Mouse (Mus musculus) midbrain, embryonic 10.5 days (tissue): ENCODE measurements around the gene Mafk. TPM values are rescaled to one million over a fixed set of nuclear protein-coding genes. Genes with fewer than 3 reads are reported as not detected.
A peak's percentile ranks its signal among the peaks of the same experiment; 100 is the strongest.

Experiments used
- DNase-seq: peaks from one replicate; pipeline ENCODE4 v3.0.0-alpha.2; 2017; ENCODE audit warnings: low spot score
- H3K27ac ChIP-seq: fragments of 300-500 bp; sonication (generic); replicated peaks from 2 replicates; pipeline ENCODE4 v1.5.1; 2016; ENCODE audit warnings: mild to moderate bottlenecking
- H3K27me3 ChIP-seq: fragments of 300-500 bp; sonication (generic); 2 replicates; pipeline ENCODE4 v1.6.1; 2016; ENCODE audit warnings: low read depth, mild to moderate bottlenecking; ENCODE audit not compliant: poor library complexity, severe bottlenecking
- H3K36me3 ChIP-seq: fragments of 300-500 bp; sonication (generic); 2 replicates; pipeline ENCODE4 v1.6.1; 2016; ENCODE audit warnings: mild to moderate bottlenecking, moderate library complexity
- H3K4me1 ChIP-seq: fragments of 300-500 bp; sonication (generic); 2 replicates; pipeline ENCODE4 v1.6.1; 2016
- H3K4me3 ChIP-seq: fragments of 300-500 bp; sonication (generic); 2 replicates; pipeline ENCODE4 v1.5.1; 2016; ENCODE audit warnings: mild to moderate bottlenecking, moderate library complexity
- H3K9me3 ChIP-seq: fragments of 300-500 bp; sonication (generic); replicated peaks from 2 replicates; pipeline ENCODE4 v1.6.1; 2016; ENCODE audit warnings: mild to moderate bottlenecking
- WGBS: fragments of 180-500 bp; shearing (Covaris S2); methylation state at CpG from one replicate; pipeline ENCODE4 v1.1.7; 2016; 5-methylcytosine and 5-hydroxymethylcytosine counted together
- polyA plus RNA-seq: library from polyadenylated mRNA; unstranded; fragments of >200 nt; fragmentation: Nextera tagmentation; extraction: Ambion mirVana; gene quantifications from 2 replicates; pipeline ENCODE4 v1.2.1, GENCODE M21; 2016

Gene Mafk
- polyA plus RNA-seq, 1 experiment from 2014 or later = 9.7 TPM

GRCm38 (mm10) chr5:139799041-139799440 lies 7.7 kb downstream of the Mafk start:
- Histone ChIP-seq H3K4me1 (peaks cover 71% of the 10 kb centered on the region), H3K27ac (peak overlapping the region; percentile 88), H3K4me3 (no peak overlapping the region), H3K27me3 (peaks cover 17% of the 10 kb centered on the region), H3K36me3 (peaks cover 29% of the 10 kb centered on the region), H3K9me3 (no peaks in the 10 kb centered on the region)
- no peak for DNase-seq
- 92% methylated on average over 9 of the region's 9 CpGs for WGBS

GRCm38 (mm10) chr5:139799801-139800590 lies 8.7 kb downstream of the Mafk start:
- no peak for DNase-seq
- Histone ChIP-seq H3K36me3 (peaks cover 29% of the 10 kb centered on the region), H3K4me1 (peaks cover 70% of the 10 kb centered on the region), H3K4me3 (no peak overlapping the region), H3K27me3 (peaks cover 13% of the 10 kb centered on the region), H3K9me3 (no peaks in the 10 kb centered on the region), H3K27ac (0 out of 2 replicates have a peak overlapping the region, but pooled peaks have one; percentile 11)
- 92% methylated on average over 33 of the region's 33 CpGs for WGBS

DNA sequence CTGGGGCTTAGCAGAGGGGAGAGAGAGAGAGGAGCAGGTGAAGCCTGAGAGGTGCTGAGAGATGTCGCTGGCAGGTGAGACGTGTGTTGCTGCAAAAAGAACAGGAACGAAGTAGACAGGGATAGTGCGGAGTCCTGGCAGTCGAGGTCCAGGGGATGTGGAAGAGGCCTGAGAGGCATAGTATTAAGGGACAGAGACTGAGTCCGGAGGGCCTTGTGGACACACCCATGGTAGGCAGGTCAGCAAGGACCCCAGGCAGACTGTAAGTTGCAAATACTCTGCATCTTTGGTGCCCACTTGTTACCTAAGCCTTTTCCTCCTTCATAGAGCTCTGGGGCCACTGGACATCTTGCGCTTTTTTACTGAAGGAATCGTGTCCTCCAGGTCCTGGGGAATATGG lies 9.9 kb downstream of the Mafk start:
- 94% methylated on average over 8 of the region's 8 CpGs for WGBS

DNA sequence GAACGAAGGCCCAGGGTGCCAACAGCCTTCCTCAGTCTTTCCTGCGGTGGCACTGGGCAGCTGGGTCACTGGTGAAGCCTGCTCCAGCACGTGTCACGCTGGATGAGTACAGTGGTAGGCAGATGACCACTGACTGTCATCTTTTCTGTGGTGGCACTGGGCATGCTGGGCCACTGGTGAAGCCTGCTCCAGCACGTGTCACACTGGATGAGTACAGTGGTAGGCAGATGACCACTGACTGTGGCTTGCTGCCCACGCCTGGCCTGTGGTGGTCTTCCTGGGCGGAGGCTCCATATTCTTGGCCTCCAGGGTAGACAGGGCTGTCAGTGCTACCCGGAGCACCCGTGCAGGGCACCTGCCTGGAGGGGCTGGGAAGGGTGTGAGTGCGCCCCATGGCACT lies 10.6 kb downstream of the Mafk start:
- H3K27ac ChIP-seq = no peak overlapping the region
- H3K4me1 ChIP-seq = peaks cover 53% of the 10 kb centered on the region
- WGBS = 92% methylated on average over 10 of the region's 10 CpGs
- H3K9me3 ChIP-seq = no peaks in the 10 kb centered on the region
- peaks cover 29% of the 10 kb centered on the region for H3K36me3 ChIP-seq
- H3K27me3 ChIP-seq = 0 out of 2 replicates have a peak, but pooled peaks cover 3% of the 10 kb centered on the region
- no peak for DNase-seq
- no peak overlapping the region for H3K4me3 ChIP-seq

More for the DNA sequence above, 9.9 kb downstream of the Mafk start:
- no peak for DNase-seq
- H3K4me1 ChIP-seq = peaks cover 60% of the 10 kb centered on the region
- H3K27ac ChIP-seq = no peak overlapping the region
- H3K27me3 ChIP-seq = 0 out of 2 replicates have a peak, but pooled peaks cover 3% of the 10 kb centered on the region
- H3K4me3 ChIP-seq = no peak overlapping the region
- peaks cover 29% of the 10 kb centered on the region for H3K36me3 ChIP-seq
- H3K9me3 ChIP-seq = no peaks in the 10 kb centered on the region

DNA sequence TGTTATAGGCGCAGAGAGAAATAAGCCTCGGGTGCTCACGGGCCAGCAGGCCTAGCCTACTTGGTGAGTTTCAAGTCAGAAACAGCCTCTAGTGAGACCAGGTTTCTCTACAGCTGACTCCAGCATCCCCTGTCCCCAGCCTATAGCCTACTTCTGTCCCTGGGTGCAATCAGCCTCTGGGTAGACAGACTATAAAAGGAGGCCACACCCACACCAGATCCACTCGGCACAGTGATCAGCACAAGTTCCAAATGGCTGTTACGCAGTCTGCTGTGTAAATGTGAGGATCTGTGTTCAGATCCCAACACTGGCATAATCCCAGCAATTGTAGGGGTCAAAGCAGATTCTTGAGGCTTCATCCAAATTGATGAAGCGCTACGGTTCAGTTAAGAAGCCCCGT lies 11.9 kb downstream of the Mafk start:
- Histone ChIP-seq H3K4me1 (peaks cover 40% of the 10 kb centered on the region), H3K4me3 (no peak overlapping the region), H3K27me3 (0 out of 2 replicates have a peak, but pooled peaks cover 3% of the 10 kb centered on the region), H3K27ac (no peak overlapping the region), H3K9me3 (no peaks in the 10 kb centered on the region), H3K36me3 (peaks cover 29% of the 10 kb centered on the region)
- WGBS = 85% methylated on average over 8 of the region's 8 CpGs
- DNase-seq = no peak

- 10% methylated on average over 12 of the region's 12 CpGs for WGBS
- H3K9me3 ChIP-seq = no peaks in the 10 kb centered on the region
- H3K36me3 ChIP-seq = peaks cover 29% of the 10 kb centered on the region
- H3K27me3 ChIP-seq = 0 out of 2 replicates have a peak, but pooled peaks cover 3% of the 10 kb centered on the region
- peaks cover 35% of the 10 kb centered on the region for H3K4me1 ChIP-seq
- peak; percentile 71 for DNase-seq
- peak overlapping the region; percentile 34 for H3K4me3 ChIP-seq
- peak overlapping the region; percentile 72 for H3K27ac ChIP-seq
Observed at GRCm38 (mm10) chr5:139803601-139804102, 12.3 kb downstream of the Mafk start.

GRCm38 (mm10) chr5:139804107-139804551 lies 12.8 kb downstream of the Mafk start:
- Histone ChIP-seq H3K4me1 (peaks cover 31% of the 10 kb centered on the region), H3K4me3 (peak overlapping the region; percentile 34), H3K27me3 (0 out of 2 replicates have a peak, but pooled peaks cover 3% of the 10 kb centered on the region), H3K27ac (peak overlapping the region; percentile 72), H3K9me3 (no peaks in the 10 kb centered on the region), H3K36me3 (peaks cover 28% of the 10 kb centered on the region)
- peak; percentile 53 for DNase-seq
- WGBS = 5% methylated on average over 6 of the region's 6 CpGs

GRCm38 (mm10) chr5:139804573-139805111 lies 13.3 kb downstream of the Mafk start:
- WGBS = 83% methylated on average over 11 of the region's 11 CpGs
- DNase-seq = no peak
- Histone ChIP-seq H3K36me3 (peaks cover 23% of the 10 kb centered on the region), H3K27ac (peak overlapping the region; percentile 72), H3K27me3 (0 out of 2 replicates have a peak, but pooled peaks cover 3% of the 10 kb centered on the region), H3K9me3 (no peaks in the 10 kb centered on the region), H3K4me1 (peaks cover 25% of the 10 kb centered on the region), H3K4me3 (no peak overlapping the region)

GRCm38 (mm10) chr5:139805924-139806323 lies 14.6 kb downstream of the Mafk start:
- Histone ChIP-seq H3K36me3 (peaks cover 10% of the 10 kb centered on the region), H3K4me1 (peaks cover 22% of the 10 kb centered on the region), H3K4me3 (no peak overlapping the region), H3K9me3 (no peaks in the 10 kb centered on the region), H3K27me3 (no peaks in the 10 kb centered on the region), H3K27ac (peak overlapping the region; percentile 72; the same call in 1 of the 2 replicates)
- 93% methylated on average over 8 of the region's 8 CpGs for WGBS
- no peak for DNase-seq

DNA sequence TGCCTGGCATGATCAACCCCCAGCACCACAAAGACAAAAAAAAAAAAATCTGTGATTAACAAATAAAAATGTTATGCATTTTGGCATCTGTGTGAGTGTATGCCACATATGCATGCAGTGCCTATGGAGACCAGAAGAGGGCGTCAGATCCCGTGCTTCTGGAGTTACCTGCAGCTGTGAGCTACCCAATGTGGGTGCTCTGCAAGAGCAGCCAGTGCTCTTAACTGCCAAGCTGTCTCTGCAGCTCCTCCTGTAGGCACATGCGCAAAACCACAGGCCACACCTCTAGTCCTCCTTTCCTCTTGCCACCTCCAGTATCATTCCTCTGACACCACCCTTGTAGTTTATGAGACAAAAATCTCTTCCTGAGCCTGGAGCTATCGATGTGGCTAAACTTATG lies 18.1 kb downstream of the Mafk start:
- WGBS = 59% methylated on average over 4 of the region's 4 CpGs
- Histone ChIP-seq H3K27me3 (peaks cover 26% of the 10 kb centered on the region), H3K4me3 (no peak overlapping the region), H3K36me3 (no peaks in the 10 kb centered on the region), H3K9me3 (no peaks in the 10 kb centered on the region), H3K27ac (no peak overlapping the region), H3K4me1 (peaks cover 15% of the 10 kb centered on the region)
- no peak for DNase-seq

GRCm38 (mm10) chr5:139811677-139812397 lies 20.5 kb downstream of the Mafk start:
- WGBS = 82% methylated on average over 15 of the region's 15 CpGs
- Histone ChIP-seq H3K4me3 (no peak overlapping the region), H3K36me3 (no peaks in the 10 kb centered on the region), H3K27me3 (peaks cover 34% of the 10 kb centered on the region), H3K9me3 (no peaks in the 10 kb centered on the region), H3K4me1 (peaks cover 11% of the 10 kb centered on the region; the same call in 1 of the 2 replicates), H3K27ac (peak overlapping the region; percentile 52; the same call in 1 of the 2 replicates)
- DNase-seq = no peak

GRCm38 (mm10) chr5:139812398-139813125 lies 21.2 kb downstream of the Mafk start:
- H3K9me3 ChIP-seq = no peaks in the 10 kb centered on the region
- peaks cover 11% of the 10 kb centered on the region; the same call in 1 of the 2 replicates for H3K4me1 ChIP-seq
- no peak overlapping the region for H3K4me3 ChIP-seq
- peaks cover 34% of the 10 kb centered on the region for H3K27me3 ChIP-seq
- 76% methylated on average over 20 of the region's 20 CpGs for WGBS
- no peak for DNase-seq
- no peaks in the 10 kb centered on the region for H3K36me3 ChIP-seq
- peak overlapping the region; percentile 52; the same call in 1 of the 2 replicates for H3K27ac ChIP-seq
